Mouse (Mus musculus) testis, adult 2 months (tissue): ENCODE results near the gene Adgrg1.

Experiments used
- CTCF ChIP-seq: fragments of 200-500 bp; IDR thresholded peaks from 2 replicates; pipeline ENCODE4 v1.5.1; 2012; ENCODE audit warnings: low read depth, mild to moderate bottlenecking, inconsistent platforms, low read length, moderate library complexity; ENCODE audit not compliant: control insufficient read depth, insufficient read depth, insufficient replicate concordance
- POLR2A ChIP-seq: fragments of 200-500 bp; IDR thresholded peaks from 2 replicates; pipeline ENCODE4 v1.6.1; 2012; ENCODE audit warnings: low read depth, mild to moderate bottlenecking, inconsistent platforms, low read length, moderate library complexity; ENCODE audit not compliant: control insufficient read depth

DNA sequence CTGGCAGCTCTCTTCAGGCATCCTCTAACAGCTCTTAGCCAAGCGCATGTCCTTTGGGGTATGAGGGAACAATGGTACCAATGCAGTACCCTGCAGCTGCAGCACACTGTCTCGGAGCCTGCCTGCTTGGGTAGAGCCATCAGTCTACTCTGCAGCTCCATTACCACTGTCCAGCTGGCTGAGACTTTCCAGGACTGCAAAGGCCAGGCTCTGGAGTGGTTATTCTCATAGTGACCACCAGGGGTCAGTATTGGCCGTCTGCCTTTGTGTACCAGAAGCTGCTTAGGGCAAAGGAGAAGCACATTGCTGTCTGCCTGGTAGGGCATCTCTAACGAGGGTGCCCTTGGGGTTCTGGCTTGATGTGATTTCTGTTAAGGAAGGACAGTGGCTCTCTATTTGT lies 24.5 kb upstream of the Adgrg1 start:
- TF ChIP-seq POLR2A, result no peak
- peak; percentile 96 for TF ChIP-seq CTCF
